Mouse (Mus musculus) E14TG2a.4 (cell line): Measurements from ENCODE around the gene Slc7a11.

Experiments used
- H3K27me3 ChIP-seq: 2 replicates; pipeline ENCODE4 v1.6.1; 2014; ENCODE audit warnings: low read length, control low read depth; ENCODE audit not compliant: insufficient read depth
- H3K36me3 ChIP-seq: 2 replicates; pipeline ENCODE4 v1.6.1; 2014; ENCODE audit warnings: low read length, control low read depth; ENCODE audit not compliant: insufficient read depth
- H3K4me1 ChIP-seq: replicated peaks from 2 replicates; pipeline ENCODE4 v1.6.1; 2014; ENCODE audit warnings: low read depth, low read length, control low read depth
- H3K4me3 ChIP-seq: replicated peaks from 2 replicates; pipeline ENCODE4 v1.5.1; 2014; ENCODE audit warnings: mild to moderate bottlenecking, low read length
- H3K9me3 ChIP-seq: 2 replicates; pipeline ENCODE4 v1.6.1; 2014; ENCODE audit warnings: low read length, control low read depth
- CTCF ChIP-seq: conservative IDR thresholded peaks from 2 replicates; pipeline ENCODE4 v1.5.1; 2014; ENCODE audit warnings: low read length
- NANOG ChIP-seq: IDR thresholded peaks from 2 replicates; pipeline ENCODE4 v1.6.1; 2014; ENCODE audit warnings: borderline replicate concordance, low read length, mixed read lengths
- POU5F1 ChIP-seq: IDR thresholded peaks from 2 replicates; pipeline ENCODE4 v1.6.1; 2014; ENCODE audit warnings: low read length, borderline replicate concordance

Slc7a11 gene

DNA sequence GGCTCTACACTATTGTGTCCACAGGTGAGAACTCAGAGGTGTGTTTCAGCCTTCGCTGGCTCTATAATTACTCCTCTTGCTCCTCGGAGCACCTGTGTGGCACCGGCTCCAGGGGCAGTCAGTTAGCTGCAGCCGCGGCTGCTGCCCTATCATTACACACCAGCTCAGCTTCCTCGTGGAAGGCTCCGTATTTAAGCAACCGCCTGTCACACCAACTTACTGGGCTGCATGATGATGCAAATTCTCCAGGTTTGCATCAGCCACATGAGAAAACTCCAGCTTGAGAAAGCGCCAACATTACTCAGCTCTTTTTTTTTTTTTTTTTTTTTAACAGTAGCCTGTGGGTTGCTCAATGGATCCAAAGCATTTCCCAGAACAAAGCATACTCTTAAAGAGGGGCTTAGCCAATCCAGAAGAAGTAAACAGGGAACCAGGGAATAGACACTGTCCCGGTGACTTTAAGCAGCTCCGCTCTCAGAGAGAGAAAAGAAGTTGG, at the start of gene Slc7a11:
Slc7a11 (minus strand) TSS at position 194 of the 496 bp plus-strand sequence.
- Histone ChIP-seq H3K4me3 (no peak within 1 kb of the TSS), H3K4me1 (peaks cover 14% of the 10 kb centered on the region), H3K27me3 (no peaks in the 10 kb centered on the region), H3K36me3 (no peaks in the 10 kb centered on the region), H3K9me3 (no peaks in the 10 kb centered on the region)
- TF ChIP-seq NANOG (no peak), CTCF (no peak), POU5F1 (no peak)

- Histone ChIP-seq H3K4me1 (no peaks in the 10 kb centered on the region), H3K4me3 (no peak overlapping the region), H3K9me3 (no peaks in the 10 kb centered on the region), H3K27me3 (no peaks in the 10 kb centered on the region), H3K36me3 (no peaks in the 10 kb centered on the region)
- TF ChIP-seq POU5F1 (no peak), CTCF (no peak), NANOG (no peak)
Observed at GRCm38 (mm10) chr3:50491678-50492077, 48.3 kb upstream of the Slc7a11 start.

GRCm38 (mm10) chr3:50484076-50484475, 40.7 kb upstream of the Slc7a11 start:
- TF ChIP-seq CTCF (no peak), NANOG (no peak), POU5F1 (no peak)
- no peaks in the 10 kb centered on the region for H3K9me3 ChIP-seq
- no peaks in the 10 kb centered on the region for H3K4me1 ChIP-seq
- H3K36me3 ChIP-seq = no peaks in the 10 kb centered on the region
- no peaks in the 10 kb centered on the region for H3K27me3 ChIP-seq
- H3K4me3 ChIP-seq = no peak overlapping the region

- Histone ChIP-seq H3K4me1 (no peaks in the 10 kb centered on the region), H3K27me3 (no peaks in the 10 kb centered on the region), H3K36me3 (no peaks in the 10 kb centered on the region), H3K9me3 (no peaks in the 10 kb centered on the region), H3K4me3 (no peak overlapping the region)
- TF ChIP-seq POU5F1 (no peak), NANOG (no peak), CTCF (no peak)
Observed at GRCm38 (mm10) chr3:50462223-50462622, 18.8 kb upstream of the Slc7a11 start.

- TF ChIP-seq NANOG (no peak), POU5F1 (no peak), CTCF (no peak)
- H3K4me3 ChIP-seq = no peak overlapping the region
- H3K36me3 ChIP-seq = no peaks in the 10 kb centered on the region
- H3K4me1 ChIP-seq = no peaks in the 10 kb centered on the region
- H3K27me3 ChIP-seq = no peaks in the 10 kb centered on the region
- H3K9me3 ChIP-seq = no peaks in the 10 kb centered on the region
Observed at GRCm38 (mm10) chr3:50457136-50457535, 13.7 kb upstream of the Slc7a11 start.

GRCm38 (mm10) chr3:50456564-50456963, 13.2 kb upstream of the Slc7a11 start:
- no peaks in the 10 kb centered on the region for H3K27me3 ChIP-seq
- H3K4me3 ChIP-seq = no peak overlapping the region
- H3K4me1 ChIP-seq = no peaks in the 10 kb centered on the region
- H3K9me3 ChIP-seq = no peaks in the 10 kb centered on the region
- no peaks in the 10 kb centered on the region for H3K36me3 ChIP-seq
- TF ChIP-seq NANOG (no peak), POU5F1 (no peak), CTCF (no peak)

- Histone ChIP-seq H3K27me3 (no peaks in the 10 kb centered on the region), H3K4me3 (no peak overlapping the region), H3K9me3 (no peaks in the 10 kb centered on the region), H3K4me1 (no peaks in the 10 kb centered on the region), H3K36me3 (no peaks in the 10 kb centered on the region)
- TF ChIP-seq POU5F1 (no peak), NANOG (no peak), CTCF (no peak)
Observed at GRCm38 (mm10) chr3:50456023-50456422, 12.6 kb upstream of the Slc7a11 start.

DNA sequence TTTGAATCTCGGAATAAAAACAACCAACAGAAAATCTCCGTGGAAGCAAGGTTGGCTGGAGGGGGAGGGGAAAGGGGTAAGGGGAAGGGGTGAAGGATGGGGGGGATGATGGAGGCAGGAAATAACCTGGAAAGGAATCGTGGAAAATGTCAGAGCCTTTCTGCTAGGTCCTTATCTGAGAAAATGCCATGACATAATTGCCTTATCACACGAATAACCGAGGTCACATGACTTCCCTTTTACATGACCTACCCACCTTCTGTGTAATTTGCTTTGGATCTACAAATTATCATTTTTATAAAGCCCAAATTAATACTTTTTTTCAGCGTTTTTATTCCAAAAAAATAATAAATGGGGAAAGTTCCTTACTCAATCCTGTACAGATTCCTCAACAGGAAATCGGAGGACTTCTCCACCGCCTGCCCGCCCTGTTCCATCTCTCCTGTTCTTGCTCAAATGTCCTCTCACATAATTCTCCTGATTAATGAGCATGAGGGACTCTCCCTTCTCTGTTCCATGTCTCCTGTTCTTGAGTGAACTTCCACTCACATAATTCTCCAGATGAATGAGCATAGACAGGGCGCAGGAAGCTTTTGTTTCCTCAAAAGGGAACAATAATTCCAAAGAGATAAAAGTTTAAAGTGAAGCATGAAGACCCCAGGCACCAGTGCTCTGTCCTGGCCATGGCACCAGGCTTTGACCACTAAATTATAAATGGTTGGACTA, 1.8 kb upstream of the Slc7a11 start:
- Histone ChIP-seq H3K4me3 (no peak overlapping the region), H3K27me3 (no peaks in the 10 kb centered on the region), H3K9me3 (no peaks in the 10 kb centered on the region), H3K36me3 (no peaks in the 10 kb centered on the region), H3K4me1 (peaks cover 14% of the 10 kb centered on the region)
- TF ChIP-seq CTCF (no peak), NANOG (no peak), POU5F1 (no peak)

GRCm38 (mm10) chr3:50443942-50444341, 528 bp upstream of the Slc7a11 start:
- no peaks in the 10 kb centered on the region for H3K9me3 ChIP-seq
- H3K4me3 ChIP-seq = no peak overlapping the region
- no peak for TF ChIP-seq CTCF
- no peak for TF ChIP-seq NANOG
- TF ChIP-seq POU5F1 = no peak
- H3K36me3 ChIP-seq = no peaks in the 10 kb centered on the region
- peaks cover 14% of the 10 kb centered on the region for H3K4me1 ChIP-seq
- no peaks in the 10 kb centered on the region for H3K27me3 ChIP-seq
